Comparison of ENCODE assay signal across 8 mouse cellular contexts in the genomic region with DNA sequence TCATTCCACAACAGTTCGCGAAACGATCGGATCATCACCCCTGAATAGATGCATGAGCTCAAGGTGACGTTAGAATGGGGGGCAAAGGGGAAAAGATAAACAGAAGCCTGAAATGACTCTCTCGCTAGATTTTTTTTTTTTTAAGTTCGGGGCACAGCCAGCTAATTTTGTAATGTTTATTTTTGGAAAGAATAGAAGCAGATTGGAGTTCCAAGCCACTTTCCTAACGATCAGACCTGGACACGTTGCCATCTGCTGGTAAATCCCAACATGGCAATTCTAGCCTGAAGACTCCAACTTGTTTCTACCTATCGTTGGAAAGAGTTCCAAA. TPM values are rescaled to one million over a fixed set of nuclear protein-coding genes. Genes with fewer than 3 reads are reported as not detected.
DNase-seq lines count a peak whose midpoint lies in the region; ATAC-seq and TF ChIP-seq lines count a peak whose summit lies in the region.

TSS of gene Arhgef12 (minus strand) at position 53 of the 331 bp plus-strand sequence.

- 36% methylated on average over 10 of the region's 10 CpGs for WGBS in thymus, adult 2 months

- H3K4me1 ChIP-seq in thymus, adult 2 months (replicated peaks; ENCODE audit: control insufficient read depth, insufficient read depth, low read length): peaks cover 7% of the 10 kb centered on the region

- TF ChIP-seq CTCF in thymus, adult 2 months (IDR thresholded peaks at IDR 0.05; ENCODE audit: borderline replicate concordance, control insufficient read depth, extremely low read depth, insufficient read depth, low read length, poor library complexity): no peak

- no peak for DNase-seq in thymus, adult 2 months
- DNase-seq in thymus, postnatal 14 days: no peak
- DNase-seq in cerebellum, postnatal 25 days: peak; percentile 61 to 78
- DNase-seq in gastrocnemius, postnatal 14 days: peak; percentile 39
- DNase-seq in left cerebral cortex, postnatal 10 days (ENCODE audit: extremely low spot score in 1 of 2, low spot score in 2 of 2): peak; percentile 59
- DNase-seq in thymus, postnatal 0 days (ENCODE audit: low spot score): no peak

- no peak within 1 kb of the TSS for H3K27ac ChIP-seq in thymus, adult 2 months (ENCODE audit: control insufficient read depth, insufficient read depth, low read length)

- peak within 1 kb of the TSS; percentile 46 for H3K4me3 ChIP-seq in thymus, adult 2 months (ENCODE audit: control insufficient read depth, insufficient read depth, low read length)

- H3K36me3 ChIP-seq in thymus, adult 2 months (ENCODE audit: control insufficient read depth, insufficient read depth, low read length): no peaks in the 10 kb centered on the region

- no peak for ATAC-seq in inflammation-experienced regulatory T-cells, adult 6 months
- no peak for ATAC-seq in megakaryocyte-erythroid progenitor cell, adult 5-6 weeks (replicated peaks; ENCODE audit: low FRiP score, low TSS enrichment, poor library complexity, severe bottlenecking)

- no peak for TF ChIP-seq POLR2A in thymus, adult 2 months (IDR thresholded peaks at IDR 0.05; ENCODE audit: control insufficient read depth, extremely low read depth, insufficient read depth, low read length, poor library complexity)

- intact Hi-C loops in gastrocnemius, postnatal 14 days (cut with DNase I; ENCODE audit: low total_unique reads): loop anchor here (5.0 kb wide), 1 partner anchor 110 kb away; no protein-coding TSS in a partner anchor
- intact Hi-C loops in left cerebral cortex, postnatal 10 days (cut with DNase I): loop anchor here (2.0 kb wide), 1 partner anchor 106 kb away; no protein-coding TSS in a partner anchor

- H3K27me3 ChIP-seq in thymus, adult 2 months (ENCODE audit: control insufficient read depth, insufficient read depth, low read length): peaks cover 15% of the 10 kb centered on the region

RNA-seq across cellular contexts. Expression of gene Arhgef12, which starts in this region (rescaled TPM):
- 5.7 and 7.1 TPM in 2 replicates for polyA plus RNA-seq in thymus, adult 2 months (2012; rRNA removed)
- total RNA-seq in gastrocnemius, postnatal 14 days (2021): 10 to 100 TPM; 45.7 to 52.5 TPM
- polyA plus RNA-seq in inflammation-experienced regulatory T-cells, adult 6 months (2017; shearing (Covaris generic)): 10 to 100 TPM in 2 of 3 experiments, 1 to 10 TPM in 1; 4.5 to 20.4 (median 17.1) TPM
- total RNA-seq in left cerebral cortex, postnatal 10 days (2021): 100 to 1,000 TPM; 150 to 165 TPM
- 23.4 and 34.6 TPM in 2 replicates for total RNA-seq in megakaryocyte-erythroid progenitor cell, adult 5-6 weeks (2014; fragmentation: Nextera tagmentation)
- total RNA-seq in megakaryocyte-erythroid progenitor cell, adult 5-6 weeks (2017): 17.3 and 18.5 TPM in 2 replicates
- 2.2 and 3.1 TPM in 2 replicates for polyA plus RNA-seq in thymus, postnatal 0 days (2015; fragmentation: Nextera tagmentation; extraction: Ambion mirVana)

Comparison
In these comparisons a context has a peak if more than half of its experiments do, and no peak if none do; other contexts are left out.
1. DNase-seq: peak in cerebellum, postnatal 25 days (2 of 2), gastrocnemius, postnatal 14 days (single experiment) and left cerebral cortex, postnatal 10 days (2 of 2); none in thymus, adult 2 months (single experiment), thymus, postnatal 14 days (single experiment) and thymus, postnatal 0 days (single experiment).